Mouse (Mus musculus): ENCODE measurements at regions not wholly inside any gene's neighbourhood (a gene's known extent, or its start where the extent isn't known, plus 50 kb on each side); places are given as distances from the start of the nearest gene placed in this dataset.

GRCm38 (mm10) chr9:33389170-33389569, 753.1 kb downstream of the Ets1 start:
- no peak for TF ChIP-seq CTCF (conservative IDR thresholded peaks at IDR 0.05; ENCODE audit: insufficient read depth, insufficient read length, low read depth, low read length)
- TF ChIP-seq POLR2A (IDR thresholded peaks at IDR 0.05; ENCODE audit: low read depth, low read length), result no peak
